Mouse (Mus musculus) heart, embryonic 13.5 days (tissue): ENCODE data around the gene Slc10a7. TPM values are rescaled to one million over a fixed set of nuclear protein-coding genes. Genes with fewer than 3 reads are reported as not detected.

ENCODE experiments used
- ATAC-seq: fragments of 200-750 bp; cut with Nextera tagmentation; 2 replicates; pipeline ENCODE4 v1.8.0; 2017; ENCODE audit warnings: moderate TSS enrichment; ENCODE audit not compliant: insufficient number of reproducible peaks, low FRiP score, low TSS enrichment; ENCODE audit errors: extremely low read depth
- H3K27ac ChIP-seq: fragments of 300-500 bp; sonication (generic); replicated peaks from 2 replicates; pipeline ENCODE4 v1.5.1; 2015; ENCODE audit warnings: moderate library complexity, mild to moderate bottlenecking, inconsistent platforms
- H3K27me3 ChIP-seq: fragments of 300-500 bp; sonication (generic); replicated peaks from 2 replicates; pipeline ENCODE4 v1.6.1; 2015; ENCODE audit warnings: mild to moderate bottlenecking, inconsistent platforms
- H3K36me3 ChIP-seq: fragments of 300-500 bp; sonication (generic); 2 replicates; pipeline ENCODE4 v1.6.1; 2015; ENCODE audit warnings: mild to moderate bottlenecking, inconsistent platforms
- H3K4me1 ChIP-seq: fragments of 300-500 bp; sonication (generic); 2 replicates; pipeline ENCODE4 v1.6.1; 2015; ENCODE audit warnings: inconsistent platforms
- H3K4me2 ChIP-seq: fragments of 300-500 bp; sonication (generic); 2 replicates; pipeline ENCODE4 v1.6.1; 2015; ENCODE audit warnings: inconsistent platforms, mild to moderate bottlenecking, moderate library complexity
- H3K4me3 ChIP-seq: fragments of 300-500 bp; sonication (generic); 2 replicates; pipeline ENCODE4 v1.5.1; 2015; ENCODE audit warnings: moderate library complexity, mild to moderate bottlenecking, inconsistent platforms
- H3K9ac ChIP-seq: fragments of 300-500 bp; sonication (generic); 2 replicates; pipeline ENCODE4 v1.6.1; 2015; ENCODE audit warnings: inconsistent platforms, mild to moderate bottlenecking, moderate library complexity
- H3K9me3 ChIP-seq: fragments of 300-500 bp; sonication (generic); 2 replicates; pipeline ENCODE4 v1.6.1; 2016; ENCODE audit warnings: inconsistent platforms
- WGBS: fragments of 180-500 bp; shearing (Covaris S2); methylation state at CpG from one replicate; pipeline ENCODE4 v1.1.7; 2015; ENCODE audit warnings: mixed read lengths; 5-methylcytosine and 5-hydroxymethylcytosine counted together
- polyA plus RNA-seq: library from polyadenylated mRNA; unstranded; fragments of >200 nt; fragmentation: Nextera tagmentation; extraction: Ambion mirVana; gene quantifications from 2 replicates; pipeline ENCODE4 v1.2.1, GENCODE M21; 2015

The Slc10a7 gene
- polyA plus RNA-seq, 1 experiment from 2014 or later, result 10.5 TPM

GRCm38 (mm10) chr8:78719279-78720040 is 210.3 kb downstream of the Slc10a7 start:
- 74% methylated on average over 10 of the region's 10 CpGs for WGBS
- Histone ChIP-seq H3K27ac (peak overlapping the region; percentile 80), H3K9ac (no peak overlapping the region), H3K27me3 (no peaks in the 10 kb centered on the region), H3K9me3 (no peaks in the 10 kb centered on the region), H3K36me3 (peaks cover 15% of the 10 kb centered on the region; the same call in 1 of the 2 replicates), H3K4me2 (no peak overlapping the region), H3K4me1 (peaks cover 43% of the 10 kb centered on the region), H3K4me3 (no peak overlapping the region)
- ATAC-seq, result no peak

DNA sequence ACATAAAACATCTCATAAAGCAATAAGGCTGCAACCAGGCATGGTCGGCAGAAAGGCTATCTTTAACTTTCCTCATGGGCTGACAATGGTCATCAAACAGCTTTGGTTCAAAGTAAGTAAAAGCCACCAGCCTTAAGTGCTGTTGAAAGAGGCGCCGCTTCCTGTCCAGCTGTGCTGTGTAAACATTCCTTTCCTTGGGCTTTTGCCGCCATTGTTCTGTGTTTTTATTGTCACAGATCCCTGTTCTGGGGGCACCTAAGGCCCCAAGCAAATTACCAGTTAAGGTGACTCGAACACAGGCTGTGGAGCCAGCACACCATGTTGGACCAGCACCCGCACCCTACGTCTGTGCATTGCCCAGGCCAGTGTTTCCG is 210.9 kb downstream of the Slc10a7 start:
- 60% methylated on average over 8 of the region's 8 CpGs for WGBS
- H3K36me3 ChIP-seq, result peaks cover 15% of the 10 kb centered on the region; the same call in 1 of the 2 replicates
- H3K4me3 ChIP-seq, result no peak overlapping the region
- no peak for ATAC-seq
- peak overlapping the region; percentile 80 for H3K27ac ChIP-seq
- H3K9me3 ChIP-seq, result no peaks in the 10 kb centered on the region
- H3K4me2 ChIP-seq, result no peak overlapping the region
- H3K9ac ChIP-seq, result no peak overlapping the region
- peaks cover 39% of the 10 kb centered on the region for H3K4me1 ChIP-seq
- no peaks in the 10 kb centered on the region for H3K27me3 ChIP-seq

DNA sequence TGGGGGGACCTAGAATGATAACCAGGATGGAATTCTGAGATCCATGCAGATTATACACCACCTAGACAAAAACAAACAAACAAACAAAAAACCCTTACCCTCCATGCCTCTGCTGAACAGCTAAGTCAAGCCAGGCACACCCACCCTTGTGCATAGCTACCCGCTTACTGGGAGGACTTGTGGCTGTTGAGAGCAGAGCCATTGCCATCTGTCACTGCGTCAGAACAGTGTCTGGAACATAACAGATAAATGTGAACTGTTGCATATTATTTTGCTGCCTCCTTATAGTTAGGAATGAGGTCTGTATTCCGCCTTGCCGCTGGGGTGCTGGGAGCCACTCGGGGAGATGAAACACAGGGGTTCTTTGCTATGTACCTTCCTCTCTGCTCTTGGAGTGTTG is 212.4 kb downstream of the Slc10a7 start:
- H3K4me2 ChIP-seq, result 0 out of 2 replicates have a peak overlapping the region, but pooled peaks have one; percentile 0
- no peaks in the 10 kb centered on the region for H3K27me3 ChIP-seq
- no peak overlapping the region for H3K4me3 ChIP-seq
- H3K9ac ChIP-seq, result no peak overlapping the region
- peaks cover 15% of the 10 kb centered on the region; the same call in 1 of the 2 replicates for H3K36me3 ChIP-seq
- peak overlapping the region; percentile 80 for H3K27ac ChIP-seq
- 48% methylated on average over 5 of the region's 5 CpGs for WGBS
- no peak for ATAC-seq
- peaks cover 33% of the 10 kb centered on the region for H3K4me1 ChIP-seq
- H3K9me3 ChIP-seq, result no peaks in the 10 kb centered on the region

GRCm38 (mm10) chr8:78722201-78722600 is 213.1 kb downstream of the Slc10a7 start:
- WGBS, result 75% methylated on average over 7 of the region's 7 CpGs
- peaks cover 37% of the 10 kb centered on the region for H3K4me1 ChIP-seq
- H3K9me3 ChIP-seq, result no peaks in the 10 kb centered on the region

DNA sequence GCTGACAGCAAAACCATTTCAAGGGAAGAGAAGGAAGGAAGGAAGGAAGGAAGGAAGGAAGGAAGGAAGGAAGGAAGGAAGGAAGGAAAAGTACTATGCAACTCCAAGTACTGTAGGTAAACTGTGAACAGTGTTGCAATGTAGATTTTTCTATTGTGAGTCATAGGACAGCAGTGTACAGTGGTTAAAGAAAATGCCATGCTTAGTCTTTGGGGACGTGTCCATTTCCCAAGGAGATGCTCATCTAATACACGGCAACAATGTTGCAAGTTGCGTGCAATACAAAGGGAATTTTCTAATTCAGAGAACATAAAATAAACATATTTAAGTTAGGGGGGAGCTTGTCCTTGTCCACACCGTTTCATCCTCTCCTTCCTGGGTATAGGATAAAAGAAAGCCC is 215.7 kb downstream of the Slc10a7 start:
- H3K4me1 ChIP-seq, result peaks cover 35% of the 10 kb centered on the region
- H3K36me3 ChIP-seq, result peaks cover 8% of the 10 kb centered on the region
- H3K4me3 ChIP-seq, result no peak overlapping the region
- no peak overlapping the region for H3K4me2 ChIP-seq
- no peak overlapping the region for H3K27ac ChIP-seq
- 83% methylated on average over 4 of the region's 4 CpGs for WGBS
- H3K9me3 ChIP-seq, result no peaks in the 10 kb centered on the region
- H3K9ac ChIP-seq, result no peak overlapping the region
- ATAC-seq, result no peak
- no peaks in the 10 kb centered on the region for H3K27me3 ChIP-seq

More at GRCm38 (mm10) chr8:78722201-78722600, 213.1 kb downstream of the Slc10a7 start:
- H3K27me3 ChIP-seq, result no peaks in the 10 kb centered on the region
- peak overlapping the region; percentile 80 for H3K27ac ChIP-seq
- ATAC-seq, result no peak
- H3K36me3 ChIP-seq, result peaks cover 15% of the 10 kb centered on the region; the same call in 1 of the 2 replicates
- H3K9ac ChIP-seq, result no peak overlapping the region
- H3K4me2 ChIP-seq, result no peak overlapping the region
- H3K4me3 ChIP-seq, result no peak overlapping the region

DNA sequence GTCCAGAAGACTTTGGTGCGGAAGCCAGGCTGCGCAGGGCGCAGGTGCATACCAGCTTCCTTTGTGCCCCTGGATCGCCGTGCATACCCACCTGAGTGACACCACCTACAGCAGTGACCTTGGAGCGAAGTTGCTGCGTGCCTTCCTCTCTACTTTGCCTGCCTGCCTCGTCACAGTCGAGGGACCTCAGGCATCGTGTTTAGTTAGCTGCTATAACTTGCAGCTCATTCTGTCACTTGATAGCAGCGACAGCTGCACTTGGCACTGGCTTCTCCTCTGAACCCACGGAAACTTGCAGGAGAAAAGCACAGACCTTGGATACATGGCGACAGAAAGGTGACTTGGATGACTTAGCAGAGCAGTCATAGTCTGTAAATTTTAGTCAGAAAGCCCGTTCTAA is 219.1 kb downstream of the Slc10a7 start:
- WGBS, result 65% methylated on average over 14 of the region's 14 CpGs

GRCm38 (mm10) chr8:78732410-78732809 is 223.3 kb downstream of the Slc10a7 start:
- Histone ChIP-seq H3K4me1 (peaks cover 17% of the 10 kb centered on the region), H3K9ac (no peak overlapping the region), H3K36me3 (peaks cover 25% of the 10 kb centered on the region), H3K27me3 (no peaks in the 10 kb centered on the region), H3K27ac (0 out of 2 replicates have a peak overlapping the region, but pooled peaks have one; percentile 1), H3K4me3 (no peak overlapping the region), H3K9me3 (no peaks in the 10 kb centered on the region), H3K4me2 (no peak overlapping the region)
- WGBS, result 58% methylated on average over 7 of the region's 7 CpGs
- ATAC-seq, result no peak

More for the DNA sequence above, 219.1 kb downstream of the Slc10a7 start:
- no peak for ATAC-seq
- H3K9me3 ChIP-seq, result no peaks in the 10 kb centered on the region
- peaks cover 21% of the 10 kb centered on the region for H3K4me1 ChIP-seq
- no peak overlapping the region for H3K4me3 ChIP-seq
- no peaks in the 10 kb centered on the region for H3K27me3 ChIP-seq
- no peak overlapping the region for H3K9ac ChIP-seq
- no peak overlapping the region for H3K27ac ChIP-seq
- H3K36me3 ChIP-seq, result peaks cover 25% of the 10 kb centered on the region
- H3K4me2 ChIP-seq, result no peak overlapping the region

GRCm38 (mm10) chr8:78732995-78733512 is 223.9 kb downstream of the Slc10a7 start:
- H3K9ac ChIP-seq, result no peak overlapping the region
- ATAC-seq, result no peak
- no peaks in the 10 kb centered on the region for H3K27me3 ChIP-seq
- 0 out of 2 replicates have a peak overlapping the region, but pooled peaks have one; percentile 1 for H3K27ac ChIP-seq
- H3K36me3 ChIP-seq, result peaks cover 21% of the 10 kb centered on the region
- 79% methylated on average over 12 of the region's 12 CpGs for WGBS
- H3K4me2 ChIP-seq, result no peak overlapping the region
- H3K4me1 ChIP-seq, result peaks cover 17% of the 10 kb centered on the region
- H3K4me3 ChIP-seq, result no peak overlapping the region
- H3K9me3 ChIP-seq, result no peaks in the 10 kb centered on the region

- Histone ChIP-seq H3K4me3 (no peak overlapping the region), H3K9ac (no peak overlapping the region), H3K27ac (no peak overlapping the region), H3K4me2 (no peak overlapping the region), H3K36me3 (peaks cover 16% of the 10 kb centered on the region), H3K4me1 (peaks cover 14% of the 10 kb centered on the region), H3K9me3 (no peaks in the 10 kb centered on the region), H3K27me3 (no peaks in the 10 kb centered on the region)
- WGBS, result 87% methylated on average over 9 of the region's 9 CpGs
- ATAC-seq, result no peak
Observed at GRCm38 (mm10) chr8:78734721-78735517, 225.8 kb downstream of the Slc10a7 start.

DNA sequence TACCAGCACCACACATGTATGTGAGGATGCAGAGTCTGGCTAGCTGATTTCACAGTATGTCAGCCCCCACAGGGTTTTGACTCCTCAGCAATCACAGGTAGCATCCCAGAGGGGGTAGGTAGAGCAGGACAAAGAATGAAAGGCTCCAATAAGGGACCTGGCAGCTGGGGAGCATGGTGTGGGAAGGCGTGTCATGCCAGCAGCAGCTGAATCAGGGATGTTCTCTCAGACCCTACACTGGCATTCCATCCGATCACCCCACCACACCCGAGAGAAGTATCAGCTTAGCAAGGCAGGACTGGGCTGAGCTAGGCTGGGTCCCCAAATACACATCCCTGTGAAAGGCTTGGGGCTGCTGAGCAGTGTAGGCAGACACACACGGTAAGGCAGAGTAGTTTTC is 229.2 kb downstream of the Slc10a7 start:
- WGBS, result 65% methylated on average over 4 of the region's 4 CpGs
- no peak overlapping the region for H3K4me3 ChIP-seq
- H3K27ac ChIP-seq, result no peak overlapping the region
- no peaks in the 10 kb centered on the region for H3K9me3 ChIP-seq
- no peak overlapping the region for H3K4me2 ChIP-seq
- H3K4me1 ChIP-seq, result peaks cover 35% of the 10 kb centered on the region
- no peak overlapping the region for H3K9ac ChIP-seq
- no peaks in the 10 kb centered on the region for H3K27me3 ChIP-seq
- H3K36me3 ChIP-seq, result no peaks in the 10 kb centered on the region
- ATAC-seq, result no peak

- H3K27me3 ChIP-seq, result no peaks in the 10 kb centered on the region
- 22% methylated on average over 6 of the region's 6 CpGs for WGBS
- no peak for ATAC-seq
- no peak overlapping the region for H3K4me3 ChIP-seq
- H3K27ac ChIP-seq, result peak overlapping the region; percentile 97
- H3K36me3 ChIP-seq, result no peaks in the 10 kb centered on the region
- H3K4me2 ChIP-seq, result no peak overlapping the region; the same call in 1 of the 2 replicates
- peaks cover 35% of the 10 kb centered on the region for H3K4me1 ChIP-seq
- no peaks in the 10 kb centered on the region for H3K9me3 ChIP-seq
- 0 out of 2 replicates have a peak overlapping the region, but pooled peaks have one; percentile 19 for H3K9ac ChIP-seq
Observed at GRCm38 (mm10) chr8:78740936-78741335, 231.8 kb downstream of the Slc10a7 start.
